Comparison of ENCODE assay signal across 9 mouse cellular contexts in the genomic region with DNA sequence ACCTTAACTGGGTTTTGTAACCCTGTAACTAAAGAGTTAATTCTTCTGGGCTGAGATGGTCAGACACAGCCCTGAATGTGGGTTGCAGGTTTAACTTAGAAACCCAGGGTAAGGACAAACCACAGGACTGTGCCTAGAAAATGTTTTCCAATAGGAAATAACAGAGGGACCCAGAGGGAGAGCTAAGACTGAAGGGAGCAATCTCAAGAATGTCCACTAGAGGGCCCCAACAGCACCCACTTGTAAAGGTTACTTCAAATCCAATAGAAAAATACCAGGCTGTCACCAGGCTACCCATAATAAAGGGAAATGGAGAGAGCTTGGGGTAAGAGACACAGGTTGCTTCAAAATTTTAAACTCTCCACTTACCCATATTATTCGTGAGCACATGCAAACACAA. TPM values are rescaled to one million over a fixed set of nuclear protein-coding genes. Genes with fewer than 3 reads are reported as not detected.
DNase-seq lines count a peak whose midpoint lies in the region; ATAC-seq and TF ChIP-seq lines count a peak whose summit lies in the region.
"Had no signal": no experiment of that assay in that cellular context is flagged by ENCODE, and none has a peak within 500 bp of the region (broad histone marks: within the 10 kb centered on the region; RNA-seq: fewer than 3 reads in every experiment).

No protein-coding gene starts in this region.

- TF ChIP-seq POLR2A in thymus, adult 2 months (IDR thresholded peaks at IDR 0.05; ENCODE audit: control insufficient read depth, extremely low read depth, insufficient read depth, low read length, poor library complexity) = no peak

- no peaks in the 10 kb centered on the region for H3K27me3 ChIP-seq in C2C12 (ENCODE audit: control insufficient read depth, insufficient read depth, insufficient read length)
- no peaks in the 10 kb centered on the region for H3K27me3 ChIP-seq in liver, embryonic 13.5 days
- H3K27me3 ChIP-seq in thymus, adult 2 months (ENCODE audit: control insufficient read depth, insufficient read depth, low read length) = no peaks in the 10 kb centered on the region
- H3K27me3 ChIP-seq: embryonic facial prominence, embryonic 13.5 days had no signal

- H3K79me3 ChIP-seq in C2C12 (ENCODE audit: low read depth) = no peaks in the 10 kb centered on the region

- no peaks in the 10 kb centered on the region for H3K9me3 ChIP-seq in liver, embryonic 13.5 days (replicated peaks)
- H3K9me3 ChIP-seq: embryonic facial prominence, embryonic 13.5 days had no signal

- H3K4me2 ChIP-seq in liver, embryonic 13.5 days = no peak overlapping the region
- H3K4me2 ChIP-seq: embryonic facial prominence, embryonic 13.5 days had no signal

- TF ChIP-seq CTCF in C2C12 (IDR thresholded peaks at IDR 0.05; ENCODE audit: control insufficient read depth, insufficient read depth, insufficient read length) = peak; percentile 11
- no peak for TF ChIP-seq CTCF in thymus, adult 2 months (IDR thresholded peaks at IDR 0.05; ENCODE audit: borderline replicate concordance, control insufficient read depth, extremely low read depth, insufficient read depth, low read length, poor library complexity)

- peak; percentile 23; the same call in 1 of the 2 replicates for ATAC-seq in liver, embryonic 13.5 days (ENCODE audit: low read depth)

- DNase-seq in adrenal gland, adult 2 months = peak; percentile 79
- DNase-seq in embryo, embryonic 11 days = peak; percentile 78
- peak; percentile 76 to 89 for DNase-seq in heart, adult 18-20 months
- peak; percentile 85 for DNase-seq in kidney, postnatal 14 days
- DNase-seq in liver, embryonic 13.5 days = peak; percentile 28
- DNase-seq in ovary, adult 18-20 months (ENCODE audit: low spot score) = peak; percentile 40
- DNase-seq in thymus, adult 2 months = peak; percentile 68

- H3K9ac ChIP-seq in liver, embryonic 13.5 days = no peak overlapping the region
- H3K9ac ChIP-seq: embryonic facial prominence, embryonic 13.5 days had no signal

- H3K79me2 ChIP-seq in C2C12 (ENCODE audit: control insufficient read depth, insufficient read depth) = no peaks in the 10 kb centered on the region

- 0% methylated on average over 1 of the region's 1 CpGs for WGBS in liver, embryonic 13.5 days (ENCODE audit: insufficient replicate concordance)
- 6% methylated on average over 1 of the region's 1 CpGs for WGBS in thymus, adult 2 months

- H3K4me3 ChIP-seq in C2C12 (ENCODE audit: insufficient read depth, poor library complexity, severe bottlenecking) = no peak overlapping the region
- H3K4me3 ChIP-seq in liver, embryonic 13.5 days (replicated peaks) = no peak overlapping the region
- H3K4me3 ChIP-seq in thymus, adult 2 months (ENCODE audit: control insufficient read depth, insufficient read depth, low read length) = no peak overlapping the region
- H3K4me3 ChIP-seq: embryonic facial prominence, embryonic 13.5 days had no signal

- H3K27ac ChIP-seq in liver, embryonic 13.5 days = no peak overlapping the region
- no peak overlapping the region for H3K27ac ChIP-seq in thymus, adult 2 months (ENCODE audit: control insufficient read depth, insufficient read depth, low read length)
- H3K27ac ChIP-seq: embryonic facial prominence, embryonic 13.5 days had no signal

- no peaks in the 10 kb centered on the region for H3K36me3 ChIP-seq in C2C12 (ENCODE audit: control insufficient read depth, insufficient read depth)
- no peaks in the 10 kb centered on the region for H3K36me3 ChIP-seq in liver, embryonic 13.5 days
- H3K36me3 ChIP-seq in thymus, adult 2 months (ENCODE audit: control insufficient read depth, insufficient read depth, low read length) = no peaks in the 10 kb centered on the region
- H3K36me3 ChIP-seq: embryonic facial prominence, embryonic 13.5 days had no signal

- H3K4me1 ChIP-seq in liver, embryonic 13.5 days (replicated peaks) = no peaks in the 10 kb centered on the region
- peaks cover 2% of the 10 kb centered on the region; the same call in 1 of the 2 replicates for H3K4me1 ChIP-seq in thymus, adult 2 months (replicated peaks; ENCODE audit: control insufficient read depth, insufficient read depth, low read length)
- H3K4me1 ChIP-seq: embryonic facial prominence, embryonic 13.5 days had no signal

- no peak overlapping the region for H3ac ChIP-seq in C2C12 (ENCODE audit: control insufficient read depth, insufficient read length, low read depth)

TF ChIP-seq in C2C12, 6 proteins besides CTCF, POLR2A, EP300 and RAD21:
- TF ChIP-seq FOSL1 (IDR thresholded peaks at IDR 0.05; ENCODE audit: insufficient read depth, low read length, poor library complexity, severe bottlenecking) = no peak
- TF ChIP-seq MYOG (IDR thresholded peaks at IDR 0.05; ENCODE audit: control insufficient read depth, extremely low read depth, insufficient read length) = no peak
- TF ChIP-seq CEBPB (IDR thresholded peaks at IDR 0.05; ENCODE audit: low read depth) = no peak
- TF ChIP-seq MAX (IDR thresholded peaks at IDR 0.05) = no peak
- TF ChIP-seq USF1 (IDR thresholded peaks at IDR 0.05; ENCODE audit: low read depth) = no peak
- TF ChIP-seq MYOD1 (IDR thresholded peaks at IDR 0.05; ENCODE audit: control insufficient read depth, insufficient read length, low read depth) = no peak

RNA-seq across cellular contexts. Expression of a gene that starts 20.3 kb away (rescaled TPM):
- 13.0 TPM for polyA plus RNA-seq in C2C12 (2012; fragmentation: generic; extraction: Trizol)
- 10 to 100 TPM; 43.8 to 82.9 TPM for total RNA-seq in adrenal gland, adult 2 months (2021)
- 5.5 and 8.0 TPM in 2 replicates for polyA plus RNA-seq in adrenal gland, adult 2 months (2012; rRNA removed)
- 10 to 100 TPM; 26.6 to 34.3 TPM for total RNA-seq in heart, adult 18-20 months (2021)
- polyA plus RNA-seq in liver, embryonic 13.5 days (2015; fragmentation: Nextera tagmentation; extraction: Ambion mirVana) = 11.3 and 12.9 TPM in 2 replicates
- polyA plus RNA-seq in thymus, adult 2 months (2012; rRNA removed) = 26.9 and 27.9 TPM in 2 replicates

Comparison
In these comparisons a context has a peak if more than half of its experiments do, and no peak if none do; other contexts are left out.
1. DNase-seq: peak in every context shown above with its lines; median percentile 85 in kidney, postnatal 14 days; 82 in heart, adult 18-20 months; 79 in adrenal gland, adult 2 months; 78 in embryo, embryonic 11 days; 68 in thymus, adult 2 months; 40 in ovary, adult 18-20 months; 28 in liver, embryonic 13.5 days.